Mouse (Mus musculus) liver (tissue): ENCODE results near the gene Sparcl1.

ENCODE experiments used
- DNase-seq: peaks from one replicate; pipeline ENCODE4 v3.0.0-alpha.2; 2020; ENCODE audit warnings: mixed read lengths

The Sparcl1 gene

DNA sequence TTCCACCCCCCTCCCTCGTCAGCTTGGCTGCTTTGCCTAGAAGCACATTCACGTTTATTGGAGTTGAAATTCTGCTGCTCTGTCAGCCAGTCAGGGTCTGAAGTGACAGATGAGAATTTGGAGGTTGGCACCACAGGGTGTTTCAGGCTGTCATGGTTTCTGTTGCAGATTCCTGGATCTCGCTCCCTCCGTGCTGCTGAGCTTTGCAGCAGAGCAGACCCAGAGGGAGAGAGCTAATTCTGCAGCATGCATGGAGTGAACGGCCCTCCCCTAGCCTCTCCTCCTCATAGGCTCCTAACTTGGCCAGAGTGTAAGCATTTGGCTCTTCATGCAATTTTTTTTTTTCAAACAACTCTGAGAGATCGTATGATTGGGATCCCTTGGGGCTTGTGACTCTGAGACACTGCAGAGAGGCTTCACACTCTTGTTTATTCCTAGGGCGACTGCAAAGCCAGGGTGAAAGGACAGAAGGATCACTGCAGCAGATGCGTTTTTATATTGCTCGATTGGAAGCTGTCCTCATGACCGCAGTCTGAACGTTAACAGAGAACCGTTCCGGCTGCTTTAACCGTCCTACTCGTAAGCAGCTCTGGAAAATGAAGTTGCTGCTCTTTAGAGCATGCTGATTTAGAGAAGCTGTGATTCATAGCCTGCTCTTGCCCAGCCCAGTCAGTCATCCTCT is at the start of gene Sparcl1:
TSS of gene Sparcl1 (minus strand) at position 243 of the 682 bp plus-strand sequence.
- no peak for DNase-seq

DNA sequence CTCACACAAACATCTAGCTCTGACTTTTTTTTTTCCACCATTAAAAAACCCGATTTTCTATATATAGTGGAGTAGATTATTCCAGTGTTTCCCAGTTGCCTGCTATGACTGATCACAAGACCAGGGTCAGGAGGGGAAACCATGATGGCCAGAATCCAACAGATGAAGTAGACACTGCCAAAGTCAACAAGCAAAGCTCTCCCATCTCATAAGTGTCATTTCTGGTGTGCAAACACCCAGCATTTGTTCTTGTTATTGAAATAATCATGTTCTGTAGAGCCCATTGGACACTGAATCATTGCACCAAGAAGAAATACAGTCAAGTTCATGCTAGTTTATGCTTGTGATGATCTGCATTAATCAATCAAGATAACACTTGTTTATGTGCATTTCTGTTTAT is 47.9 kb upstream of the Sparcl1 start:
- no peak for DNase-seq

DNA sequence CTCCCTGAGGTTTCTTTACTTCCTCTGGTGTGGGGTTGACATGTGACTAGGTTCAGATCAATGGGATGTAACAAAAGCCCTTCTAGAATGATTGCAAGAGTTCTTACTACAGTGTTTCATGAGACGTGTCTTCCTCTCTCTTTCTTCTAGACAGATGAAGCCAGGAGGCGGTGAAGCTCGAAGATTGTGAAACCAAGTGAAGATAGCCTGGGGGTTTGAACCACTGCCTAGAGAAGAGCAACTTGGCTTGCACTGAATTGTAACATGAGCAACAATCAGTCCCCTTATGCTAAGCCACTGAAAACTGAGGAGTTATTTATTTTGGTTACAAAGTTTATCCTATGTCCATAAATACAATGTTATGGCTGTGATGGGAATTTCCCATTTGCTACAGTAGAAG is 47.0 kb upstream of the Sparcl1 start:
- no peak for DNase-seq

DNA sequence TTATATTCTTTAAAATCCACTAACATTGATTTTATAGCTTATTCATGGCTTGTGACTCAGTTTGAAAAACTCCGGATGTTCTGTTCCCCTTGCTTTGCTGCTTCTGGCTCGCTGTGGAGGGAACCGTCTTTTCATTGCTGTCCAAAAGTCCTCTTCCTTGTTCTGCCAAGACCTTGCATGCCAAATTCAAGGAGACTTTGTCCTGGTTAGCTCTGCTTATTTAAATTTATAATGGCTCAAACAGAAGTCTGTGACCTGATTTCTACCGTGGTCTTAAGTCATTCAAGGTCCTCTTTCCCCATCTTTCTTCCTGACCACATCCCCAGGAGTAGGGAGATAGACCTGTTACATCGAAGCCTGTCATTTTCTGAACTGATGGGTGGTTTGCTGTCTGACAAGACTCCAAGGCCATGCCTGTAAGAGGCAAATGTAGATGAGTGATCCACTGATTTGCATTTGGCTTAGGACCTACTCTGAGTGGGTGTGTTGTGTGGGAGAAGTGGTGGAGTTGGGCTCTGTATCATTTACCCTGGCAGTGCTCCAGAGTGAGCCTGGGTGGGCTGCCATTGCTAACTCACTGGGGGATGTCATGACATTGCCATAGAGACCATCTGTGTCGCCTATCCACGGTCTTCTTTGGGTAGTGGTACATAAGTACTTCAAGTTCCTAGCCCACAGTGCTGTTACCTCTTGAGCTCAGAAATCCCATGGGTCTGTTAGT is 45.0 kb upstream of the Sparcl1 start:
- DNase-seq: no peak

DNA sequence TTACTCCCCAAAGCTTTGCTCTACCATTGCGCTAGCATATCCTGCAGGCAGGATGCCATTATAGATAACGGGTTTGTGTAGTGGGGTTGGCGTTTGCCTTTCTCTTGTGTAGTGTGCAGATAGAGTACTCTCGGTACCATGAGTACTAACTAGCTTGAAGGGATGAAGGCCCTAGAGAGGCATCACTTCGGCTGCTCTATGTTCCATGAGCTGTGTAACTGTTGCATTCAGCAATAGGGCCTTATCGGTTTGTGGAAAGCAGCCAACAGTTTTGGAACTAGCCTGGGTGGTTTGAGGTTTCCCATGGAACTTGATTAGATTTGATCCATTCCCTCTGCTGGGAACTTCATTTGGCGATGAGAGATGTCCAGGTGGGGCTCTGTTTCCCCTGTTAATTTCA is 44.2 kb upstream of the Sparcl1 start:
- DNase-seq: no peak

DNA sequence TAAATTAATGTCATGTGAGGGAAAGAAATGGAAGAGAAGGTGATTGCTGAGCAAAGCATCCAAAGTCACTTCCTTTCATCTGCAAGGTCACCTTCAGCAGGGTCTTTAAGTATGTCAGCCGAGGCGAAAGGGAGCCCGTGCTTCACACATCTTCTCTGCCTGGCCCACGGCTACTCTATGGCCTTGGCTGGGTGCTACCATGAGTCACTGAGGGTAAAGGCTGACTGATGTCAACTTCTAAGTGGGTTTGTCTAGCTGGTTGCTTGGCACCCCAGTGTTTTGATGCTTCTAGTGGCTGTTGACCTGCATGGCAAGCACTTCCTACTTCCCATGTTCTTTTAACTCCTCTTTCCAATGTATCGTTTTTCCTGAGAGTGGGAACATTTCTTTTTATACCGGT is 36.7 kb upstream of the Sparcl1 start:
- no peak for DNase-seq

DNA sequence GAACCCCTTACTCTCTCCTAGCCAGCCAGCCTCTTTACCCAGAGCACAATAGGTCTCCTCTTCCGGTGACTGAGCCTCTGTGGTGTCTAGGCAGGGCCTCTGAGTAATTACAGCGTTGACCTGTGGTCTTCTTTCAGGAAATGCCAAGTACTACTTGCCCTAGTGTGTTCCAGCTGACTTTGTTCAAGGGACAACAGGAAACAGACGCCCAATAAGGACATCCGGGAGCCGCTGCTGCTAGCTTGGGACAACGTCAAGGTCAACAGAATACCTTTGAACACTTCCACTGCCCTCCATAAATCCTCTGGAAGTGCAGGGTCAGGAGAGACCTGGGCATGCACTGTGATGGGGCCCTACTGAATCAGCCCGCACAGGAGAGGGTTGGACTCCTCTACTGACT is 35.8 kb upstream of the Sparcl1 start:
- DNase-seq: no peak

DNA sequence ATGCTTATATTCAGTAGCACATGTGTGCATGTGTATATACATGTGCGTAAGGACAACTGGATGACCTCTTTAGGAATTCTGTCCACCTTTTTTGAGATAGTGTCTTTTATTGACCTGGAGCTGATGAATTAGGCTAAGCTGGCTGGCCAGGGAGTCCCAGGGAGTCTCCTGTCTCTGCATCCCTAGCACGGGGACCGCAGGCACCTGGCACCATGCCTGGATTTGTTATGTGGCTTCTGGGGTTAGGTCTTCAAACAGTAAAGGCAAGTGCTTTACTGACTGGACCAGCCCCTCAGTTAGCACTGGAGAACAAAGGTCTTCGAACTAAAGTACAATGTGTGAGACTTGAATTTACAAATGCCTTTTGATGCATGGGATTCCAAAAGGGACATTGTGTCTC is 30.5 kb upstream of the Sparcl1 start:
- no peak for DNase-seq

DNA sequence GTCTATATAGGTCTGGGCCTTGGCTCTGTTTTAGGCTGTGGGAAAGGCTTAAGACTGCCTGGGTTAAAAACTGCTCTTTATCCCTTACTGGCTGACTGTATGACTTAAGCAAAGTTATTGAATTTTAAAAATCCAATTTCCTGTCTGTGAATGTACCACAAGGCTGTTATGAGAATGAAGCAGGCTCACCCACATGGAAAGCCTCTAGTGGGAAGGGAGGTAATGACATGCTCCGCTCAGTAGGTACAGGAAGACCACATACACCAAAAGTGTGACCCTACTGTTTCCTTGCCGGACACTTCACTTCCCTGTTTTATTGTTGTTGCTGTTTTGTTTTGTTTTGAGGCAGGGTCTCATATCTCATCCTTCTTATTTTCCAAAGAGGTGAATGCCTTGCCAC is 27.5 kb upstream of the Sparcl1 start:
- no peak for DNase-seq

DNA sequence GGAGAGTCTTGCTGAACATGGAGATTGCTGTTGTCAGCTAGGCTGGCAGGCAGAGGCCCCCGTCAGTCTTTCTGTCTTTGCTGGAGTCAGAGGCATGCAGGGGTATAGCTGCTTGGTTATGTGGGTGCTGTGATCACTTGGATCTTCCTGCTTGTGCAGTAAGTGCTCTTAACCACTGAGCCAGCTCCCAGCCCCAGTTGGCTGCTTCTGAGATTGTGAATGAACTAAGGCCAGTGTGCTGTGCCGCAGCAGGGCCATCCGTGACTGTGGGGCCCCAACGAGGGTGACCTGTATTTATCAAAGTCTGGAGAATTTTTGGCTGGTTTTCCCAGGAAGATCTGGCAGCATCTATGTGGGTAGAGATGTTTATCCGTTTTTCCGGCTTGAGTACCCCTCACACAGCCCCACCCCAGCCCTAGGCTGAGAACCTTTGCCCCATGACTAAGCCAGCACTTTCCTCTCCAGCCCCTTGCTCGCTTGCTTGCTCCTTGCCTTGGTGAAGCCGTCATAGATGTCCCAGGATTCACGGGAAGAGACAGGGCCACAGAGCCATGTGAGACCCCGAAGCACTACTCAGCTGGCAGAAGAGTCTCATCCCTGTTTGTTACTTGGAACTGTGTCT is 24.5 kb upstream of the Sparcl1 start:
- no peak for DNase-seq

DNA sequence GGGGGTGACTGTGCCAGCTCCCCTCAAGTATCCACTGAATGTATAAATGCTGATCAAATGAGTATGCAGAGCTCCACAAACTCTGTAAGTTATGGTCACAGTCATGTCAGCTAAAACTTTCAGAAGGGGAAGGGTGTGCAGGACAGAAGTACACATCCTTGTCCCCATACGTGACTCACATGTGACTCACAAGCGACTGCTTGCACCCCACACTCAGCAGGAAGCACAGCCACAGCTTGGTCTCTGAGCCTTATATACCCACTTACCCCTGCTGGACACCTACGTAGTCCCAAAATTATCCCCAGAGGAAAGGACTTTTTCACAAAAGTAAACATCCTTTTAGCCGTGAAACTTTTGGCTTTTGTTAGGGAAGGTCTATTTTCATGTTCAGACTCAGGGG is 20.2 kb upstream of the Sparcl1 start:
- no peak for DNase-seq

DNA sequence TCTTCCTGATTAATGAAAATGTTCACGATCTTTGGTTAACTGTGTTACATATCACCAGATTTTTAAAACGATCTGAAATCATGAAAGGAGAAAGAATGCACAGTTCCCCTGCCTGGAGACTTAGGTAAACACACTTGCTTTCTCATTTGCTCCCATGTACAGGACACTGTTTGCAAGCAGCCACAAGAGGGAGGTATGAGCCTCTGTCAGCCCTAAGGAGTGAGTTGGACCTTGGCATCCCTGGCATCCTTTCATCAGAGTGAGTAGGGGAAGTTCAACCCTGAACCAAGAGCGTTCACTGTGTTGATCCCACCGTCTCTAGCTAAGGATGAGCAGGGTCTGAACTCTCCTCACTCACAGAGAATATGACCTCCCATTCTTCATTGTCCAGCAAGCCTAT is 18.0 kb upstream of the Sparcl1 start:
- no peak for DNase-seq

DNA sequence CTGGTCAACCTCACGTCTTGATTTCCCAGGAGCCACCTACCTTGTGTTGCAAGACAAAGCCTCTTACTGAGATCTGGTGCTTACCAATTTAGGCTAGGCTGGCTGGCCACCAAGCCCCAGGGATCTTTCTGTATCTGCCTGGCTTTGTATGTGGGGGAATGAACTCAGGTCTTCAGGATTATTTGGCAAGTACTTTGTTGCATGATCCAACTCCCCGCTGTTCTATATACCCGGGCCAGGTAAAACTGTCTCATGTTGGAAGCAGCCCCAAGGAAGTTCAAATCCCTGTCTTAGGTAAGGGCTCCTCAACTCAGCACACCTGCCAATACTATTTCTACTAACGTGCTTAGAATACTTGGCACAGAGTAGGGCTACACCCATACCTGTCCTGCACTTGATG is 17.4 kb upstream of the Sparcl1 start:
- no peak for DNase-seq

DNA sequence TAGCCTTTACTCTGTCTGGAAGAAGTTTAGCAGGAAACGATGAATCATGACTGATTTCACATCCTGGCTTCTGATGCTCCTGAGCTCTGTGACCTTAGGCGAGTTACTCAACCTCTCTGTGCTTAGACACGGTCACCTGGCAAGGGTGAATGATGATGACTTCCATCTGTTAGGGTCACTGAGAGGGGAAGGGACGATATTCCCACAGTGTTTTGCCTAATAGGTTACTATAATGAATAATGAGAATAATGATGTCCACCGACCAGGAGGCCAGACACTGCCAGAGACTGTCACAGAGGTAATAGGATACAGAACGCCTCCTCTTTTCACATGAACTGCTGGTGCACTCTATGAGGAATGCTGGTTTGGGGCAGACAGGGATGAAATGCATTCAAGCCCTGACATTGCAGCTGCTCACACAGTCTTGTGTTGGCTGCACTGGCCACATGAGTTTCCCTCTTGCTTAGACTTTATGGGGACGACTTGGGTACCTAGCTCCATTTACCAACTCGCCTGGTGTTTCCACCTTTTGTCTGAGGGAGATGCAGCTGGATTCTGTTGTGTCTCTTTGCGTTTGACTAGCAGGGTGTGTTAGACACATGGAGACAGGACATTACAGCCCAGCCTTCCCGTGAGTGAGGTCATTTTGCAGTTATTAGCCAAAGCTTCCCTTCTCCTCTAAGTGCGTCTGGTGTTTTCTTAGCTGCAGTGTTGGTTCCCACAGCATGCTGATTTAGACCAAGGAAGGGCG is 14.9 kb upstream of the Sparcl1 start:
- no peak for DNase-seq

DNA sequence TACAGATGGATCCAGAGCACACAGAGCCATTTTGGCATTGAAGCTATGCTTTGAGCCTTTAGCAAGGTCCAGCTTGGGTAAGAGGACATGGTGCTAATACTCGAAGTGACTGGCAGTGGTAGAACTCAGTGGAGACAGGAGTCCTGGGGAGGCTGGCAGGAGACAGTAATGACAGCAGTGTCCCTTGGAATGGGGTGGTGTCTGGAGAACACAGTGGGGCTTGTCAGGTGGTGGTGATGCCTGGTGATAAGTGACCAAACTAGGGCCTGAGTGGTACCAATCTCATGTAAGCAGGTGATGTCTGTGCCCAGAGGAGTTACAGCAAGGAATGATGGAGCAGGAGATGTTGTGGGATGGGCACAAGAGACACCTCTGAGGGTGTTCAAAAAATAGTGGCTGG is 13.8 kb upstream of the Sparcl1 start:
- DNase-seq: no peak

DNA sequence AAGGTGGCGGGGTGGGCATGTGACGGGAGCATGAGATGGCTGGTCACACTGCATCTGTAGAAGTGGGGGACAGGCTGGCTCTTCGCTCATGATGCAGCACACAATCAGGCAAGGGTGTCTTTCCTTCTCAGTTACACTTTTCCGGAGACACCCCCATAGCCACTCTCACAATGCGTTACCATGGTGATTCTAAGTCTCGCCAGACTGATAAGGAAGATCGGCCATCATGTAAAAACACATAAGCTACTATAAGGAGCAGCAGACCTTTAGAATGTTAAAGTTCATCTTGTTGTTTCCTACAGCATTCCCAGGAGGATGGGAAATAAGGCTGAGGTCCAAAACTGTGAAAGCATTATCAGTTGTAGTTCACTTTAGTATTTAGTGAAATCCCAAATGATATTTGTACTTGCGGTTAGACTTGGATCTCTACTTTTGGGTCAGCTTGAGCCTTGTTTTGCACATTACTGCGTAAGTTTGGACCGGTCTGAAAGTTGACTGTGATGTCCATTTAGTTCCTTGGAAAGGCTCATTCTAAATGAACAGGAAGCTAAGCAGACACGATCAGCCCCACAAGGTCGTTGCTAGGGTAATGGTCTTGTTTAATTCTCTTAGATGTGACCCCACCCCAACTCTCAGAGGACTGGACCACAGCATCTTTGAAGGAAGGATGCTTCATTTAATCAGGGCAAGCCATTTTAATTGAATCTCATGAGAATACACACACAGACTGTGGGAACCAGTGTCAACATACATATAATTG is 13.2 kb upstream of the Sparcl1 start:
- DNase-seq: no peak

DNA sequence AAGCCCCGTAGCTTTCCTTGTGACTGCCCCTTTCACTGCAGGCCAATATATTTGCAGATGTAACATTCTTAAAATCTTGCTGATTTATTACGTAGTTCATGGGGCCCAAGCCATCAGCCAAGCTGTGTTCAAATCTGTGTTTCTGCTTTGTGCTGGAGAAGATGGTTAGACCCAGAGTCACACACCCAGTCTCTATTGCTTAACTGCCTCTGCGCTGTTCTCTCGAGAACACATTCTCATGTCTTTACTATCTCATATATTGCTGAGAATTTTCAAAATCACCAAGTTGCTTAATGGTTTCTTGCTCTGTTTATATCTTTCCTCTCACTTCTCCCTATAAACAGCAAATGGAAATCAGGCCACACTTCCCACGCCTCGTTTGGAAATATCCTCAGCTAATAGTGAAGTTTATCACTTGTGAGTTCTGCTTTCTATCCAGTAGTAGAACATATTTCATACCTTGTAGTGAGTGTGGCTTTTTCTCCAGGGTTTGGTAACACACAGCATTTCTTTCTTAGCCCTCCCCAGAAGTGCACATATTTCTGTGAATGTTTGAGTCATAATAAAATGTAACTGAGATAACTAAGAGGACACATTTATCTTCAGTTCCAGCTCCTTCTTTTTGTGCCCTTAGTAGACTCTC is 10.6 kb upstream of the Sparcl1 start:
- no peak for DNase-seq

DNA sequence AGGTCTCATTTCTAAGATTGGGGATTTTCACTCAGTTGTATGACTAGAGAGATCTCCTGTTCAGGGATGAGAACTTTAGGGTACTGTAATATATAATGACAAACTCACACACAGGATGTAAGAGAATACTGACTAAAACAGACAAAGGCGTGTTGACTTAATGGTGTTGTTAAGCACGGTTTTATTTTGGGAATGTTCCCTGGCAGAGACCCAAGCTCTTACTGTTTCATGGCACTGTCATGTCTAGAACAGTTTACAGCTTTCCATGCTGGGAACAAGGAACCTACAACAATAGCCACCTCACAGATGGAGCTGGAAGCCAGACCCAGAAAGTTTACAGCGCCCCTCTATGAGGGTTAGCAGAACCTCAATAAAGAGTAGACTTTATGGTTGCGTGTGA is 2.4 kb upstream of the Sparcl1 start:
- no peak for DNase-seq

DNA sequence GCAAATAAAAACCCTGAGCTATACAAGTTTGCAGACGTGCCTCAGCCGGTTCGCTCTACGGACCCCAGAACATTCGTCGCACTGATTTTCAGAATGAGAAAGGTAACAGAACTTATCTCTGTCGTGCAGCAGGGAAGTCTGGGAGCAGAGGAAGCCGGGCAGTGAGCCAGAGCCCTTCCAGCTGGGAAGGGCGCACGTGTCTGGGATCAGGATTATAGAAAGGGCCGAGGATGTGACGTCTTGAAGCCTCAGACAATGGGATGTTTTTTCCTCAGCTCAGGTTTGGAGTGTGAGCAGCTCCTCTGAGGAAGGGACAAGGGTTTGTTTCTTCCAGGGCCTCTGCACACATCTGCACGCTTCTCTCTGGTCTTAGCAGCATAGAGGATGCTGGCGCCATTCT is 1.6 kb upstream of the Sparcl1 start:
- peak; percentile 38 for DNase-seq

DNA sequence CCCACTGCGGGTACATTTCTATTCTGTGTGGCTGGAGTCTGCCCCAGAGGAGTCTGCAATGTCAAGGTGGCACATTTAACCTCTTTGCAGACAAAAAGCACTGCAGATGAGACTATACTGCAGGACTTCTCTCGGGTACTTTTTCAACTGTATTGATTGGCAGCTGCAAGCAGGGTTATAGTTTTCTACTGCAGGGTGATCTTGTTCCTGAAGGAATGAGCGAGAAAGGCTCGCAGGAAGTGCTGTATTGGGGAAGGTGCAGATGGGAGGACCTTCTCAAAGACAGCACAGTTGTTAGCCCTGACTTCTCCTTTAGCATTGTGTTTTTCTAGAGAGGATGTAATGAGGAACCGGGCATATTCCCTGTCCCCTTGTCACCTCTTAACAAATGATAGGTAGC is 1.0 kb downstream of the Sparcl1 start:
- DNase-seq: no peak

DNA sequence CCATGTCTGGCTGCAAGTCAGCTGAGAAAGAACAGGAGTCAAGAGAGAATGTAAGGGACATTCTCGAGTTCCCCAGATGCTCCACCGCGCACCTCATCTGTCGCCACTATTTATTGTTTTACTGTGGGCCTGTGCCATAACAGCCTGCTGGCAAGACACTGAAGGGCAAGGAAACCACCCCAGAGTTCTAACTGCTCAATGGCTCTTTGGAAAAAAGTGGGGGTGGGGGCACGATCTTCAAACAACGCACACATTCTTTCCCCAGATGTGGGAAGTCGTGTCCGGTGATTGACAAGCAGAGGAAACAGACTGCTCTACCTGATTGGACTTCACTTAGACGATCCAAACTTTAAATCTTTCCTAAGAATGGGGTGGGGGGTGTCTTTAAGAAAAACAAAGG is 1.5 kb downstream of the Sparcl1 start:
- no peak for DNase-seq

DNA sequence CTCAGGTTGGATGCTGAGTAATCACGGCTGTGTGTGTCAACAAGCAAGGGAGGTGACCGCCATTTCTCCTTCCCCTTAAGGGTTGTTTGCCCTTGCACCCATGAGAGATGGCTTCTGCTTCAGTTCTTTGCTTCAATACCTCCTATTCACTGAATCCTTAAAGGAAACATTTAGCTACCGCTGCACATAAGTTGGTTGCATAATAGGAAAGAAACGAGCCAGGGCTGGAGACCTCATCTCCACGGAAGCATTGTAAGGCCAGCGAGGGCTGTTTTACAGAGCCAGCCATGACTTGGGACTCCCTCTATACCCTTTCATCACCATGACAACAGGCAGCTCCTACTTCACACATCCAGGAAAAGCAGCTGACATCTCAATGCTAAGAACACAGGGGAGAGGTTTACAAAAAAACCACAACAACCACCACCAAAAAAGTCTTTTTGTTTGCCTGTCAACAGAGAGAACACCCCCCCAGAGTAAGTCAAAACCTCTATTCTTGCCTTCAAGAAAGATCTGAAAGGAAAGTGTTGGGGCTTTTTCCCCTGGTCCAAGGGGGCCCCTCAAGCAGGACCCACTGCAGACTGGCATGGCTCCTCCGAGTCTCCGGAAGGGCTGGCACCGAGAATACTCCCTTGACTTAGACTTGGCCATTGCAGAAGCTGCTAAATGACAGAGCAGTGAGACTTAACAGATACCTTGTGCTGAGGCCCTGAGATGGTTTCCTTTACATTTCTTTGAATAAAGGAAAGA is 3.2 kb downstream of the Sparcl1 start:
- no peak for DNase-seq
